Mouse (Mus musculus) midbrain, embryonic 16.5 days (tissue): ENCODE results near the gene Hcn3. TPM values are rescaled to one million over a fixed set of nuclear protein-coding genes. Genes with fewer than 3 reads are reported as not detected.

ENCODE experiments used
- ATAC-seq: fragments of 200-750 bp; cut with Nextera tagmentation; 2 replicates; pipeline ENCODE4 v1.8.0; 2017; ENCODE audit warnings: moderate TSS enrichment
- H3K27ac ChIP-seq: fragments of 300-500 bp; sonication (generic); 2 replicates; pipeline ENCODE4 v1.5.1; 2014; ENCODE audit warnings: mild to moderate bottlenecking, low read length, mixed read lengths
- H3K27me3 ChIP-seq: fragments of 300-500 bp; sonication (generic); 2 replicates; pipeline ENCODE4 v1.6.1; 2014; ENCODE audit warnings: low read depth, low read length, mixed read lengths; ENCODE audit not compliant: control insufficient read depth, insufficient read depth
- H3K36me3 ChIP-seq: fragments of 300-500 bp; sonication (generic); 2 replicates; pipeline ENCODE4 v1.6.1; 2014; ENCODE audit warnings: mild to moderate bottlenecking, low read length, moderate library complexity, mixed read lengths; ENCODE audit not compliant: control insufficient read depth, insufficient read depth
- H3K4me1 ChIP-seq: fragments of 300-500 bp; sonication (generic); 2 replicates; pipeline ENCODE4 v1.6.1; 2014; ENCODE audit warnings: mild to moderate bottlenecking, low read length, mixed read lengths; ENCODE audit not compliant: control insufficient read depth, insufficient read depth
- H3K4me2 ChIP-seq: fragments of 300-500 bp; sonication (generic); 2 replicates; pipeline ENCODE4 v1.6.1; 2014; ENCODE audit warnings: mild to moderate bottlenecking, low read length, mixed read lengths
- H3K4me3 ChIP-seq: fragments of 300-500 bp; sonication (generic); 2 replicates; pipeline ENCODE4 v1.5.1; 2014; ENCODE audit warnings: low read depth, mild to moderate bottlenecking, low read length, moderate library complexity, mixed read lengths
- H3K9ac ChIP-seq: fragments of 300-500 bp; sonication (generic); 2 replicates; pipeline ENCODE4 v1.6.1; 2014; ENCODE audit warnings: low read depth, low read length, mixed read lengths
- H3K9me3 ChIP-seq: fragments of 300-500 bp; sonication (generic); replicated peaks from 2 replicates; pipeline ENCODE4 v1.6.1; 2014; ENCODE audit warnings: mild to moderate bottlenecking, low read length, mixed read lengths; ENCODE audit not compliant: control insufficient read depth, poor library complexity, severe bottlenecking
- WGBS: fragments of 180-500 bp; shearing (Covaris S2); extraction: QIAGEN DNeasy Blood & Tissue Kit; methylation state at CpG from one replicate; pipeline ENCODE4 v1.1.7; 2014; 5-methylcytosine and 5-hydroxymethylcytosine counted together
- polyA plus RNA-seq: library from polyadenylated mRNA; unstranded; fragments of >200 nt; fragmentation: Nextera tagmentation; extraction: Ambion mirVana; gene quantifications from 2 replicates; pipeline ENCODE4 v1.2.1, GENCODE M21; 2015

Hcn3 gene
- polyA plus RNA-seq, 1 experiment from 2014 or later = 65.9 TPM

DNA sequence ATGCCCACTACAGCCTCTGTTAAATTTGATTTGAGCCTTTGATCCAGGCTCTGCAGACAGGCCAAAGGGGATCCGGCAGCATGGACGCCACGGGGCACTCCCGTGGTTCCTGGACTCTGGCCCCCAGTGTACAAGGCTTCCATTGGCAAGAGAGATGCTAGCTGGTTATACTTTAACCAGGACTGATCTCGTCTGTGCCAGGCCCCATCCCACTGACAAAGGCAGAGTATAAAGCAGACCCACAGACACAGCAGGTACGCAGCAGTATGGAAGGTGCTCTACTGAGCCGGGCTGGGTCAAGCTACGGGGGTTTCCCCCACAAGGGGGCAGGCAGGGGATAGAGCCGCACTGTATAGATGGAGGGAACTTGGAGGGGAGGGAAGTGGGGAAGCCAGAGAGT, 23.6 kb downstream of the Hcn3 start:
- H3K4me3 ChIP-seq = no peak overlapping the region
- no peak for ATAC-seq
- no peaks in the 10 kb centered on the region for H3K27me3 ChIP-seq
- 47% methylated on average over 9 of the region's 9 CpGs for WGBS
- H3K4me2 ChIP-seq = no peak overlapping the region
- no peak overlapping the region for H3K9ac ChIP-seq
- H3K36me3 ChIP-seq = no peaks in the 10 kb centered on the region
- no peaks in the 10 kb centered on the region for H3K9me3 ChIP-seq
- peaks cover 5% of the 10 kb centered on the region for H3K4me1 ChIP-seq
- H3K27ac ChIP-seq = no peak overlapping the region

DNA sequence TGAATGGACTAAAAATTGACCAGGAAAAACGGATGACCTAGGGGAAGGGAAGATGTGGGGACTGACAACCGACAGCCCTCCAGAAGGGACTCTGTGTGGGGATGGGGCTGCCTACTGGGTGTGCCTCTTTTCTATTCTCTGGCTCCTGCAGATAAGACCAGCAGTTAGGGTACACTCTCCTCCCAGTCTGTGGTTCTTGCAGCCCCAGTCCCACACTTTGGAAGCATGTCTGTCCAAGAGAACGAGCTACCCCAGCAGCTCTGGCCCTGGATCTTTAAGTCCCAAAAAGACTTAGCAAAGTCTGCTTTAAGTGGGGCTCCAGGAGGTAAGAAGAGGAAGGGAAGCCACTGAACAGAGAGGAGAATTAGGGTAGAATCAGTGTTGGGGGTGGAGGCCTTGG, 24.0 kb downstream of the Hcn3 start, which contains the start of gene Pklr:
Gene Pklr, plus strand, starts transcription at position 185 of the 400 bp plus-strand sequence.
- no peaks in the 10 kb centered on the region for H3K27me3 ChIP-seq
- ATAC-seq = no peak
- no peak within 1 kb of the TSS for H3K4me2 ChIP-seq
- no peak within 1 kb of the TSS for H3K9ac ChIP-seq
- WGBS = 57% methylated on average over 3 of the region's 3 CpGs
- H3K4me3 ChIP-seq = no peak within 1 kb of the TSS
- peaks cover 5% of the 10 kb centered on the region for H3K4me1 ChIP-seq
- no peaks in the 10 kb centered on the region for H3K9me3 ChIP-seq
- no peaks in the 10 kb centered on the region for H3K36me3 ChIP-seq
- H3K27ac ChIP-seq = no peak within 1 kb of the TSS

DNA sequence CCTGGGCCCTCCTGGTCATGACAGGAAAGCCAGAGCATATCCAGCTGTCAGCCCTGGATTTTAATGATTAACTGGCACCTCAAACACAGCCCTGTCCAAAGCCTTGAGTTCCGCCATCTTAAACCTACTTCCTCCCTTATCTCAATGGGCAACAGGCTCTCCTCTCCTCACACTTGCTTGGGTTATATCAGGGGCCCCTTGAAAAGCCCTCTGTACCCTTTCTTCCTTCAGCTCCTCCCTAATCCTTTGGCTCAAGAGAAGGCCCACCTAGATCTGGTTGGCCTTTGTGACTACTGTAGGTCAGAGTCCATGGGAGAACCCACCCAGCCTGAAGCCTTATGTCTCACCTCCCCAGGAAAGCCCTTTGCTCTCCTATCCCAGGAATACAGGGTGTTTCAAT, 26.2 kb downstream of the Hcn3 start:
- H3K27me3 ChIP-seq = no peaks in the 10 kb centered on the region
- H3K36me3 ChIP-seq = no peaks in the 10 kb centered on the region
- 94% methylated on average over 1 of the region's 1 CpGs for WGBS
- H3K4me3 ChIP-seq = no peak overlapping the region
- no peak overlapping the region for H3K4me2 ChIP-seq
- H3K9ac ChIP-seq = no peak overlapping the region
- no peaks in the 10 kb centered on the region for H3K9me3 ChIP-seq
- peaks cover 5% of the 10 kb centered on the region for H3K4me1 ChIP-seq
- ATAC-seq = no peak
- no peak overlapping the region for H3K27ac ChIP-seq

DNA sequence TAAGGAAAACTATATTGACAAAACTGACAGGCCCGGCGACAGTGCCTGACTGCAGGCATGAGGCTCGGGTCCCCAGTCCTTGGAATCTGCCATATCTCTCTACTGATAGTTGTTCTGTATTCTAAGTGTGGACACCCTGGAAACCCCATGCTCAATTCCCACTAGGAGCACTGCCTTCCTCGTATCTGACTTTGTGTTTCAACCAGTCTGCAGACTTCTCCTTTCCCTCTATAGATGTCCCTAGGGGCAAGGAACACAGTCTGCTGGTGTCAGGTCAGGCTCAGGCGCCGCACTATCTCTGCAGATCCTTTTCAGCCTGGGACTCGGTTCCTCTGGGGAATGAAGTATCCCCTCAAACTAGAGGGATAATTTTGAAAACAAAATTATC, 26.9 kb downstream of the Hcn3 start:
- no peak overlapping the region for H3K4me2 ChIP-seq
- no peak overlapping the region for H3K4me3 ChIP-seq
- no peaks in the 10 kb centered on the region for H3K36me3 ChIP-seq
- no peak overlapping the region for H3K9ac ChIP-seq
- WGBS = 89% methylated on average over 7 of the region's 7 CpGs
- no peaks in the 10 kb centered on the region for H3K9me3 ChIP-seq
- H3K27me3 ChIP-seq = no peaks in the 10 kb centered on the region
- ATAC-seq = no peak
- no peak overlapping the region for H3K27ac ChIP-seq
- H3K4me1 ChIP-seq = peaks cover 5% of the 10 kb centered on the region

DNA sequence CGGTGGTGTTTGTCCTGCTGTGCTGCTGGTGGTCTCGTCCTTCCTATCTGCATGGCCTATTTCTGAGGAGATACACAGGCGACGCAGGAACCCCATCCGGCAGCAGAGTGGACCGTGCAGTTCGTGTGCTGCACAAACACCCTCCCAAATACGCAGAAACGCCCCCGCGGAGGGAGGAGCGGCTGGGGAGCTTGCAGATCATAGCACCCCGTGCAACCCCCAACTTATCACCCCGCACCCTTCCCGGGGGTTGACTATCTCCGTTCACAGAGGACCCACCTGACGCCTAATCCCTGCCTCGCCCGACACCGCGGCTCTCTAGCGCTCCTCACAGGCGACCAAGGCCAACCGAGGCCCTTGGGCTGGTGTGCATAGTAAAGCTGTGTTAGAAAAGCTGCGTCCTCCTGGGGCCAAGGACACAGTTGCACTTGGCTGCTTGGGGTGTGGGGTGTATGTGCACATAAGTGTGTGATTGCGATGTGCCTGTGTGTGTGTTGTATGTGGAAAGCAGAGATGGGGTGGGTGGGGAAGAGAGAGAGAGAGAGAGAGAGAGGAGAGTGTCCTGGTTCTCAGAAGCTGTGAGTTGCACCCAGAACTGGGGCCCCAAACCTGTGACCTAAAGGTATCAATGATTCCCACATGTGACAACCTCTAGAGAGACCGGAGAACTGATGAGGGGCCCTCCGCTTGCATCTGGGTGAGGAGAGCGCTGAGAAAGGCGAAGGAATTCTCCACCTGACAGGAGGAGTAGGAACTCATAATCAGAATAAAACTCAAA, 27.5 kb downstream of the Hcn3 start:
- H3K4me1 ChIP-seq = peaks cover 5% of the 10 kb centered on the region
- H3K4me2 ChIP-seq = peak overlapping the region; percentile 68
- H3K9me3 ChIP-seq = no peaks in the 10 kb centered on the region
- no peak for ATAC-seq
- H3K27me3 ChIP-seq = no peaks in the 10 kb centered on the region
- no peaks in the 10 kb centered on the region for H3K36me3 ChIP-seq
- WGBS = 16% methylated on average over 30 of the region's 30 CpGs
- peak overlapping the region; percentile 34 for H3K4me3 ChIP-seq
- H3K27ac ChIP-seq = no peak overlapping the region
- H3K9ac ChIP-seq = peak overlapping the region; percentile 64

DNA sequence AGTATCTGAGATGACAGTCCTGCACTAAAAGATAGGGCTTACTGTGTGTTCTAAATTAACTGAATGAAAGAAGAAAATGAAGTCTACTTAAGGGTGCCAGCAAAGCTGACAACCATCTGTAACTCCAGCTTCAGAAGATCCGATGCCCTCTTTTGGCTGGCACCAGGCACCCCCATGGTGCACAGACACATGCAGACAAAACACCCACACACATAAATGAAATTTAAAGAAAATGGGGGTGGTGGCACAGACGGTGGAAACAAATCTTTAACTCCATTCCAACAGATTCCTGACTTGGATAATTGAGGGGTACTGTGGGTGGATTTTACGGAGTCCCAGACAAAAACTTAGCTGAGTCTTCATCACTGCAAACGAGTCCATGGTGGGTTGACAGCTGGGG, 28.2 kb downstream of the Hcn3 start:
- Histone ChIP-seq H3K4me3 (peak overlapping the region; percentile 34; the same call in 1 of the 2 replicates), H3K9me3 (no peaks in the 10 kb centered on the region), H3K4me1 (peaks cover 5% of the 10 kb centered on the region), H3K27me3 (no peaks in the 10 kb centered on the region), H3K27ac (no peak overlapping the region), H3K36me3 (no peaks in the 10 kb centered on the region), H3K4me2 (peak overlapping the region; percentile 68), H3K9ac (peak overlapping the region; percentile 64; the same call in 1 of the 2 replicates)
- WGBS = 37% methylated on average over 4 of the region's 4 CpGs
- no peak for ATAC-seq

DNA sequence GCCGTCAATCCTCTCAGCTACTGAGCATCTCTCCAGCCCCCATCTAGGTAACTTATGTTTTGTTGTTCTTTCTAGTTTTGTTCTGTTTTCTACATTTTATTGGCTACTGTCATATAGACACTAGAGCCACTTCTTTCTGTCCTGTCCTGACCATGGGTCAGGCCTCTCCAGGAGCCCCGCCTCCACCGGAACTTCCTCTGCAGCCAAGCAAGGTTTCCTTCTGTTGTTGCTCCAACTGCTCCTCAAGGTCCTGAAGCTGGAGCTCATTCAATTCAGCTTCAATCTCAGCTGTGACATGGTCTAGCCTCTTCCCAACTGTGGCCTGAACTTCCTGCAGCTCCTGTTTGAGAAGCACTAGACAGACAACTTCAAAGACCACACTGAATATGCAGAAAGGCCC, 30.1 kb downstream of the Hcn3 start:
- peaks cover 5% of the 10 kb centered on the region for H3K4me1 ChIP-seq
- H3K4me3 ChIP-seq = no peak overlapping the region
- no peak overlapping the region for H3K27ac ChIP-seq
- H3K27me3 ChIP-seq = no peaks in the 10 kb centered on the region
- no peak for ATAC-seq
- H3K4me2 ChIP-seq = no peak overlapping the region
- H3K9me3 ChIP-seq = no peaks in the 10 kb centered on the region
- no peak overlapping the region for H3K9ac ChIP-seq
- no peaks in the 10 kb centered on the region for H3K36me3 ChIP-seq
- WGBS = 93% methylated on average over 3 of the region's 3 CpGs

DNA sequence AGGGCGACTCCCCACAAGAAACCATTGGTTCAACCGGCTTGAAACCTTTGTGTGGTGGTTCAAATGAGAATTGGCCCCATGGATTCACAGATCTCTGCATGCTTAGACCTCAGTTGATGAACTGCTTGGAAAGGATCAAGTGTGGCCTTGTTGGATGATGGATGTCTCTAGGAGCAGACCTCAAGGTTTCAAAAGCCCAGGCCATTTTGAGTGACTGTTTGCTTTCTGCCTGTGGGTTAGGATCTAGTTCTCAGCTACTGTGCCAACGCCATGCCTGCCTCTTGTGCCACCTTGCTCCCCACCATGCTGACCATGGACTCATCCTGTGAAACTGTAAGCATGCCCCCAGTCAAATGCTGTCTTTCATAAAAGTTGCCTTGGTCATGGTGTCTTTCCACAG, 34.0 kb downstream of the Hcn3 start:
- no peak for ATAC-seq
- WGBS = 91% methylated on average over 3 of the region's 3 CpGs
- H3K4me3 ChIP-seq = no peak overlapping the region
- H3K27ac ChIP-seq = no peak overlapping the region
- H3K4me1 ChIP-seq = no peaks in the 10 kb centered on the region
- H3K9me3 ChIP-seq = no peaks in the 10 kb centered on the region
- H3K9ac ChIP-seq = no peak overlapping the region
- no peaks in the 10 kb centered on the region for H3K27me3 ChIP-seq
- H3K36me3 ChIP-seq = no peaks in the 10 kb centered on the region
- no peak overlapping the region for H3K4me2 ChIP-seq

DNA sequence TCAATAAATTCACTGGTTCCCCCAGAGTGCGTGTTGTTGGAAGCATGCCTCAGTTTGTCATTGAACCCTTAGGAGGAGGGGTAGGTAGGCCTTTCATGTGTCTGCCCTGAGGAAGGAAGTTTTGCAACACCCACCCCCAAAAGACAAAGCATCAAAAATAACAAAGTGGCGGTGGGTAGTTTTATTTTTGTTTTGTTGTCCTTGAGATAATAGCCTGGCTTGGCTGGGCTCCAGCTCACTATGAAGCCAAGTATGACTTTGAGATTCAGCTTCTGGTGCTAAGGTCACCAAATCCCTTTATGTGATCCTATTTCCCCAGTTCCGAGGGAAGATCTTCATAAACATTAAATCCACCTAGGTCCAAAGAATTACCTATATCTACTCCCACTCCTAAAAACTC, 35.8 kb downstream of the Hcn3 start:
- Histone ChIP-seq H3K27me3 (no peaks in the 10 kb centered on the region), H3K9ac (no peak overlapping the region), H3K4me3 (no peak overlapping the region), H3K4me2 (no peak overlapping the region), H3K9me3 (no peaks in the 10 kb centered on the region), H3K36me3 (no peaks in the 10 kb centered on the region), H3K27ac (no peak overlapping the region), H3K4me1 (no peaks in the 10 kb centered on the region)
- WGBS = 82% methylated on average over 3 of the region's 3 CpGs
- no peak for ATAC-seq
